Mouse (Mus musculus) megakaryocyte, embryonic 14.5 days (primary cell): ENCODE measurements around the gene Igsf9b. TPM values are rescaled to one million over a fixed set of nuclear protein-coding genes. Genes with fewer than 3 reads are reported as not detected.

Experiments
- H3K27me3 ChIP-seq: replicated peaks from 2 replicates; pipeline ENCODE3; 2012; ENCODE audit warnings: inconsistent platforms
- H3K36me3 ChIP-seq: replicated peaks from 2 replicates; pipeline ENCODE3; 2012; ENCODE audit warnings: low read length, inconsistent platforms, mixed read lengths
- H3K4me1 ChIP-seq: 2 replicates; pipeline ENCODE4 v1.6.1; 2012; ENCODE audit warnings: inconsistent platforms
- H3K4me3 ChIP-seq: replicated peaks from 2 replicates; pipeline ENCODE3; 2012; ENCODE audit warnings: moderate library complexity, mild to moderate bottlenecking, inconsistent platforms
- H3K9me3 ChIP-seq: 2 replicates; pipeline ENCODE4 v1.6.1; 2012; ENCODE audit warnings: inconsistent platforms
- FLI1 ChIP-seq: IDR thresholded peaks from 2 replicates; pipeline ENCODE4 v1.6.1; 2012; ENCODE audit warnings: low read length, inconsistent platforms, mixed read lengths
- GATA1 ChIP-seq: IDR thresholded peaks from 3 replicates; pipeline ENCODE4 v1.6.1; 2012; ENCODE audit warnings: mixed read lengths, low read length, inconsistent platforms, borderline replicate concordance
- polyA plus RNA-seq: library from polyadenylated mRNA; stranded (reverse); fragments of >175 nt; gene quantifications from 2 replicates; pipeline ENCODE4 v1.2.3, GENCODE M21; 2012; ENCODE audit warnings: low replicate concordance; ENCODE audit not compliant: insufficient read depth

Gene Igsf9b
- not detected in 2 replicates for polyA plus RNA-seq

GRCm38 (mm10) chr9:27298411-27299285, at the start of gene Igsf9b:
TSS of gene Igsf9b (plus strand) at chr9:27299204.
- Histone ChIP-seq H3K4me1 (peaks cover 19% of the 10 kb centered on the region), H3K27me3 (peaks cover 78% of the 10 kb centered on the region), H3K9me3 (peaks cover 14% of the 10 kb centered on the region), H3K36me3 (no peaks in the 10 kb centered on the region), H3K4me3 (peak within 1 kb of the TSS; percentile 88)
- TF ChIP-seq GATA1 (no peak), FLI1 (no peak)

DNA sequence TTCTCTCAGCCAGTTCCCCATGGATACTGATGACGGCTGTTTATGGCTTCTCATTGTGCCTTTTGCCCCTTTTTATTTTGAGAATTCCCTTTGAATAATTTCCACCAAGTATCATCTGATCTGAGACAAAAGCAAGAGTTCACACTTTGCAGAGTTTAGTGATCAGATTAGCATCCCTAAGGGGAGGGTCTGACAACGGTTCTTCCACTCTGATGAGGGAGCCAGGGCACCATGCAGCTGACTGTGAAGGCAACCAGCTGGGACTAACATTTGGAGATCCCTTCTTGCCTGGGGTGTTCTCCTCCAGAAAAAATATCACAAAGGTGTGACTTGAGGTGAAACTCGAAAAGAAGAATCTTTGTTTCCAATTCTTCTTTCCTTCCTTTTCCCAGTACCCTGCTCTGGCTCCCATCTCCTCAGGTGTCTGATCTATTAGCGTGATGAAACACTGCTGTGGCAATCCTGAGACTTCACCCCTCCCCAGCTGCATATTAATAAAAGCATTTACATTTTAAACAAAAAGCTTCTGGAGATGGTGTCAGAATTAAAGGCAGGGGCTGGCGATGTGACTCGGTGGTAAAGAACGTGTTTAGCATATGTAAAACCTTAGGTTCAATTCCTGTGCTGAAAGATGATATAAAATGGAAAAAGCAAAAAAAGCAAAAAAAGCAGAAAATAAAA, 46.8 kb upstream of the Igsf9b start:
- no peak for TF ChIP-seq FLI1
- no peak for TF ChIP-seq GATA1
- H3K9me3 ChIP-seq, result no peaks in the 10 kb centered on the region
- no peaks in the 10 kb centered on the region for H3K27me3 ChIP-seq
- H3K36me3 ChIP-seq, result no peaks in the 10 kb centered on the region
- H3K4me3 ChIP-seq, result no peak overlapping the region
- no peaks in the 10 kb centered on the region for H3K4me1 ChIP-seq

GRCm38 (mm10) chr9:27256454-27256853, 42.5 kb upstream of the Igsf9b start:
- H3K9me3 ChIP-seq, result no peaks in the 10 kb centered on the region
- no peaks in the 10 kb centered on the region for H3K36me3 ChIP-seq
- H3K4me3 ChIP-seq, result no peak overlapping the region
- TF ChIP-seq FLI1, result no peak
- TF ChIP-seq GATA1, result no peak
- no peaks in the 10 kb centered on the region for H3K4me1 ChIP-seq
- H3K27me3 ChIP-seq, result no peaks in the 10 kb centered on the region

GRCm38 (mm10) chr9:27260378-27260947, 38.5 kb upstream of the Igsf9b start:
- Histone ChIP-seq H3K9me3 (no peaks in the 10 kb centered on the region), H3K4me3 (no peak overlapping the region), H3K36me3 (no peaks in the 10 kb centered on the region), H3K4me1 (no peaks in the 10 kb centered on the region), H3K27me3 (no peaks in the 10 kb centered on the region)
- TF ChIP-seq FLI1, result no peak
- TF ChIP-seq GATA1, result no peak

GRCm38 (mm10) chr9:27261905-27262304, 37.1 kb upstream of the Igsf9b start:
- no peak for TF ChIP-seq GATA1
- no peak for TF ChIP-seq FLI1
- no peaks in the 10 kb centered on the region for H3K27me3 ChIP-seq
- no peaks in the 10 kb centered on the region for H3K4me1 ChIP-seq
- no peaks in the 10 kb centered on the region for H3K36me3 ChIP-seq
- H3K9me3 ChIP-seq, result no peaks in the 10 kb centered on the region
- H3K4me3 ChIP-seq, result no peak overlapping the region

- H3K36me3 ChIP-seq, result no peaks in the 10 kb centered on the region
- 0 out of 2 replicates have a peak, but pooled peaks cover 2% of the 10 kb centered on the region for H3K9me3 ChIP-seq
- no peaks in the 10 kb centered on the region for H3K27me3 ChIP-seq
- no peak for TF ChIP-seq FLI1
- no peak for TF ChIP-seq GATA1
- H3K4me1 ChIP-seq, result peaks cover 3% of the 10 kb centered on the region; the same call in 1 of the 2 replicates
- no peak overlapping the region for H3K4me3 ChIP-seq
Observed at GRCm38 (mm10) chr9:27265009-27265408, 34.0 kb upstream of the Igsf9b start.

- Histone ChIP-seq H3K9me3 (peaks cover 12% of the 10 kb centered on the region), H3K27me3 (no peaks in the 10 kb centered on the region), H3K4me3 (no peak overlapping the region), H3K36me3 (no peaks in the 10 kb centered on the region), H3K4me1 (peaks cover 3% of the 10 kb centered on the region; the same call in 1 of the 2 replicates)
- TF ChIP-seq GATA1 (no peak), FLI1 (no peak)
Observed at GRCm38 (mm10) chr9:27267878-27268277, 31.1 kb upstream of the Igsf9b start.

- no peak for TF ChIP-seq GATA1
- no peak for TF ChIP-seq FLI1
- H3K4me3 ChIP-seq, result no peak overlapping the region
- H3K9me3 ChIP-seq, result peaks cover 12% of the 10 kb centered on the region
- no peaks in the 10 kb centered on the region for H3K27me3 ChIP-seq
- no peaks in the 10 kb centered on the region for H3K36me3 ChIP-seq
- H3K4me1 ChIP-seq, result peaks cover 3% of the 10 kb centered on the region; the same call in 1 of the 2 replicates
Observed at GRCm38 (mm10) chr9:27268493-27268892, 30.5 kb upstream of the Igsf9b start.

GRCm38 (mm10) chr9:27269322-27269721, 29.7 kb upstream of the Igsf9b start:
- Histone ChIP-seq H3K4me1 (peaks cover 3% of the 10 kb centered on the region; the same call in 1 of the 2 replicates), H3K9me3 (peaks cover 12% of the 10 kb centered on the region), H3K36me3 (no peaks in the 10 kb centered on the region), H3K27me3 (no peaks in the 10 kb centered on the region), H3K4me3 (no peak overlapping the region)
- TF ChIP-seq FLI1 (no peak), GATA1 (no peak)

DNA sequence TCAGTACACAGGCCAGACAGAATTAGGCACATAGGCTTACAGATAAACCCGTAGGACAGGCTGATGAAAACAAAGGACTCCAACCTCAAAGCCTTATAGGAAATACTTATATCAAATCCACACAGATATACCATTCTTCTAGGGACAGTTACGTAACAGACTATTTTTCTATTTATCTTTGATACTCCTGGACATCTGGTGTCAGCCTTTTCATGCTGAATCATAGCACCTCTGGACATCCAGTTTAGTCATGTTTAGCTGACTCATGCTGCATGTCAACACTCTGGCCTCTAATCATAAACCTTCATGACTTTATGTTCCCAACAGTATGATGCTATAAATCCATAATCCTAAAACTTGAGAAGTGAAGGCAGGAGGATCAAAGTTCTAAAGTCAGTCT, 29.1 kb upstream of the Igsf9b start:
- TF ChIP-seq GATA1 (no peak), FLI1 (no peak)
- Histone ChIP-seq H3K9me3 (peaks cover 12% of the 10 kb centered on the region), H3K36me3 (no peaks in the 10 kb centered on the region), H3K4me1 (peaks cover 3% of the 10 kb centered on the region; the same call in 1 of the 2 replicates), H3K27me3 (no peaks in the 10 kb centered on the region), H3K4me3 (no peak overlapping the region)
